Mouse (Mus musculus): ENCODE data around the gene Cldn14. TPM values are rescaled to one million over a fixed set of nuclear protein-coding genes. Genes with fewer than 3 reads are reported as not detected.
"Not testable (repeated sequence)": the region's sequence is repeated elsewhere in the genome, so short reads cannot be mapped to it uniquely, and the experiment has no call there.

Cldn14 gene
- polyA plus RNA-seq, 1 experiment from 2014 or later: not detected

- DNase-seq (ENCODE audit: low spot score); H3K27me3 ChIP-seq (ENCODE audit: control insufficient read depth, insufficient read depth, low read length); H3K4me3 ChIP-seq (ENCODE audit: low read depth, low read length); H3K9ac ChIP-seq (ENCODE audit: low read length); H3K9me3 ChIP-seq (ENCODE audit: control insufficient read depth, low read length); ATAC-seq (replicated peaks; ENCODE audit: low FRiP score); H3K4me1 ChIP-seq (replicated peaks; ENCODE audit: control insufficient read depth, insufficient read depth, low read length); H3K27ac ChIP-seq (ENCODE audit: low read depth, low read length); H3K4me2 ChIP-seq (ENCODE audit: low read depth, low read length, severe bottlenecking); H3K36me3 ChIP-seq (ENCODE audit: control insufficient read depth, insufficient read depth, low read length): not testable (repeated sequence)
- WGBS: 81% methylated on average over 8 of the region's 8 CpGs
Observed at GRCm38 (mm10) chr16:94013328-94014086, 4.9 kb upstream of the Cldn14 start.

GRCm38 (mm10) chr16:94011224-94011623 is 2.6 kb upstream of the Cldn14 start:
- Histone ChIP-seq H3K27ac (ENCODE audit: low read depth, low read length) (no peak overlapping the region), H3K27me3 (ENCODE audit: control insufficient read depth, insufficient read depth, low read length) (no peaks in the 10 kb centered on the region), H3K4me2 (ENCODE audit: low read depth, low read length, severe bottlenecking) (no peak overlapping the region), H3K36me3 (ENCODE audit: control insufficient read depth, insufficient read depth, low read length) (no peaks in the 10 kb centered on the region), H3K9ac (ENCODE audit: low read length) (no peak overlapping the region), H3K4me1 (replicated peaks; ENCODE audit: control insufficient read depth, insufficient read depth, low read length) (0 out of 2 replicates have a peak, but pooled peaks cover 1% of the 10 kb centered on the region), H3K9me3 (ENCODE audit: control insufficient read depth, low read length) (no peaks in the 10 kb centered on the region), H3K4me3 (ENCODE audit: low read depth, low read length) (no peak overlapping the region)
- 45% methylated on average over 5 of the region's 5 CpGs for WGBS
- ATAC-seq (replicated peaks; ENCODE audit: low FRiP score) (no peak), DNase-seq (ENCODE audit: low spot score) (no peak)

- 78% methylated on average over 3 of the region's 3 CpGs for WGBS
- H3K4me3 ChIP-seq (ENCODE audit: low read depth, low read length): no peak overlapping the region
- H3K4me2 ChIP-seq (ENCODE audit: low read depth, low read length, severe bottlenecking): no peak overlapping the region
- 0 out of 2 replicates have a peak, but pooled peaks cover 1% of the 10 kb centered on the region for H3K4me1 ChIP-seq (replicated peaks; ENCODE audit: control insufficient read depth, insufficient read depth, low read length)
- H3K36me3 ChIP-seq (ENCODE audit: control insufficient read depth, insufficient read depth, low read length): no peaks in the 10 kb centered on the region
- DNase-seq (ENCODE audit: low spot score) (no peak), ATAC-seq (replicated peaks; ENCODE audit: low FRiP score) (no peak)
- no peaks in the 10 kb centered on the region for H3K9me3 ChIP-seq (ENCODE audit: control insufficient read depth, low read length)
- H3K27me3 ChIP-seq (ENCODE audit: control insufficient read depth, insufficient read depth, low read length): no peaks in the 10 kb centered on the region
- no peak overlapping the region for H3K9ac ChIP-seq (ENCODE audit: low read length)
- H3K27ac ChIP-seq (ENCODE audit: low read depth, low read length): no peak overlapping the region
Observed at GRCm38 (mm10) chr16:94010633-94011032, 2.0 kb upstream of the Cldn14 start.

- no peaks in the 10 kb centered on the region for H3K36me3 ChIP-seq (ENCODE audit: control insufficient read depth, insufficient read depth, low read length)
- H3K4me1 ChIP-seq (replicated peaks; ENCODE audit: control insufficient read depth, insufficient read depth, low read length): 0 out of 2 replicates have a peak, but pooled peaks cover 1% of the 10 kb centered on the region
- no peak overlapping the region for H3K4me3 ChIP-seq (ENCODE audit: low read depth, low read length)
- H3K4me2 ChIP-seq (ENCODE audit: low read depth, low read length, severe bottlenecking): no peak overlapping the region
- H3K27me3 ChIP-seq (ENCODE audit: control insufficient read depth, insufficient read depth, low read length): no peaks in the 10 kb centered on the region
- ATAC-seq (replicated peaks; ENCODE audit: low FRiP score) (no peak), DNase-seq (ENCODE audit: low spot score) (no peak)
- no peak overlapping the region for H3K9ac ChIP-seq (ENCODE audit: low read length)
- no peaks in the 10 kb centered on the region for H3K9me3 ChIP-seq (ENCODE audit: control insufficient read depth, low read length)
- no peak overlapping the region for H3K27ac ChIP-seq (ENCODE audit: low read depth, low read length)
- WGBS: 87% methylated on average over 5 of the region's 5 CpGs
Observed at GRCm38 (mm10) chr16:94010156-94010555, 1.5 kb upstream of the Cldn14 start.

- Histone ChIP-seq H3K36me3 (ENCODE audit: control insufficient read depth, insufficient read depth, low read length) (no peaks in the 10 kb centered on the region), H3K4me2 (ENCODE audit: low read depth, low read length, severe bottlenecking) (no peak overlapping the region)
- DNase-seq (ENCODE audit: low spot score): no peak
Observed at GRCm38 (mm10) chr16:94009356-94009755, 719 bp upstream of the Cldn14 start.

DNA sequence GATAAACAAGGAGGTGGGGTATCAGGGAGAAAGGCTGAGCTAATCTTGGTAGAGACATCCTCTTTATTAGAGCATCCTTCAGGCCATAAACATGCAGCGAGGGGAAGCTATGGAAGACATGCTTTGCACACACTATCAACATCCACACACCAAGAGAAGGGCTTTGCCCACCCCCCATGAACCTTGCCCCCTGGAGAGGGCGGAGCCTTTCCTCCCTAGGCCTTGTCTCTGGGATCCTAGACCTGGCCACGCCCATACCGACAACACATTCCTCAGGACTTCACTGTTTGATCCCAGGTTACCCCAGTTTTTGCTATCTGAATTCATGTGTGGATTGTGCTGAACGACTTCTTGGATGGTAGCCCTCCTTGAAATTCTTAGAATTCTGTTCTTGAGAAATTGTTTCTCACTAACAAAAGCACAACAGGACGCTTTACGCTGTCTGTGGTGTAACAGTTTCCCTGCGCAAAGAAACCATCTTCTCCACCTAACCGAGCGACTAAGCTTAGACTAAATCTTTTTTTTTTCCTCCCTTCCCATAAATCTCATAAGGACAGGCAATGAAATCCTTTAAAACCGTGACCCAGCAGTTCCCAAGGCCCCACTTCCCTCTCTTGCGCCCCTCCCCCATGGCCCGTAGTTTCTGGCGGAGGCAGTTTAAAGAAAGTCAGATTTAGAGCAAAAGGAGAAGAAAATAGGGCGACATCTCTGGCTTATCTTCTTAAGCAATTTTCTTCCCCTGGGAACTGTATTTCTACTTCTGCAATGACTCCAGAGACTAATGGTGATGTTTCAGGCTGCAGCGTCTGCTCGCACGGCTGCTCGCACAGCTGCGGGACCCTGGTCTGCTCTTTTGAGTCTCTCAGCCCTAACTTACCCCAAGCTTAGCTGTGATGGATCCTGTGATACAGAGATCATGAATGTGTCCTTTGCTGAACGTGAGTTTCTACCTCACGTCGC is 1.7 kb downstream of the Cldn14 start:
- H3K4me3 ChIP-seq (ENCODE audit: low read depth, low read length): no peak overlapping the region
- H3K36me3 ChIP-seq (ENCODE audit: control insufficient read depth, insufficient read depth, low read length): no peaks in the 10 kb centered on the region
- ATAC-seq (replicated peaks; ENCODE audit: low FRiP score) (no peak), DNase-seq (ENCODE audit: low spot score) (no peak)
- H3K4me1 ChIP-seq (replicated peaks; ENCODE audit: control insufficient read depth, insufficient read depth, low read length): 0 out of 2 replicates have a peak, but pooled peaks cover 1% of the 10 kb centered on the region
- no peaks in the 10 kb centered on the region for H3K27me3 ChIP-seq (ENCODE audit: control insufficient read depth, insufficient read depth, low read length)
- H3K9me3 ChIP-seq (ENCODE audit: control insufficient read depth, low read length): no peaks in the 10 kb centered on the region
- H3K27ac ChIP-seq (ENCODE audit: low read depth, low read length): no peak overlapping the region
- H3K9ac ChIP-seq (ENCODE audit: low read length): no peak overlapping the region
- H3K4me2 ChIP-seq (ENCODE audit: low read depth, low read length, severe bottlenecking): no peak overlapping the region
- WGBS: 62% methylated on average over 23 of the region's 23 CpGs

More at GRCm38 (mm10) chr16:94009356-94009755, 719 bp upstream of the Cldn14 start:
- Histone ChIP-seq H3K9me3 (ENCODE audit: control insufficient read depth, low read length) (no peaks in the 10 kb centered on the region), H3K4me1 (replicated peaks; ENCODE audit: control insufficient read depth, insufficient read depth, low read length) (0 out of 2 replicates have a peak, but pooled peaks cover 1% of the 10 kb centered on the region), H3K27ac (ENCODE audit: low read depth, low read length) (no peak overlapping the region), H3K4me3 (ENCODE audit: low read depth, low read length) (no peak overlapping the region), H3K9ac (ENCODE audit: low read length) (no peak overlapping the region), H3K27me3 (ENCODE audit: control insufficient read depth, insufficient read depth, low read length) (no peaks in the 10 kb centered on the region)
- ATAC-seq (replicated peaks; ENCODE audit: low FRiP score): no peak
- WGBS: 77% methylated on average over 5 of the region's 5 CpGs

- H3K4me3 ChIP-seq (ENCODE audit: low read depth, low read length): no peak overlapping the region
- no peak overlapping the region for H3K4me2 ChIP-seq (ENCODE audit: low read depth, low read length, severe bottlenecking)
- no peak for DNase-seq (ENCODE audit: low spot score)
- no peak overlapping the region for H3K9ac ChIP-seq (ENCODE audit: low read length)
- no peak overlapping the region for H3K27ac ChIP-seq (ENCODE audit: low read depth, low read length)
- no peak for ATAC-seq (replicated peaks; ENCODE audit: low FRiP score)
- no peaks in the 10 kb centered on the region for H3K36me3 ChIP-seq (ENCODE audit: control insufficient read depth, insufficient read depth, low read length)
- 64% methylated on average over 6 of the region's 6 CpGs for WGBS
- H3K4me1 ChIP-seq (replicated peaks; ENCODE audit: control insufficient read depth, insufficient read depth, low read length): no peaks in the 10 kb centered on the region
- H3K27me3 ChIP-seq (ENCODE audit: control insufficient read depth, insufficient read depth, low read length): no peaks in the 10 kb centered on the region
- no peaks in the 10 kb centered on the region for H3K9me3 ChIP-seq (ENCODE audit: control insufficient read depth, low read length)
Observed at GRCm38 (mm10) chr16:94003478-94003877, 5.2 kb downstream of the Cldn14 start.

- ATAC-seq (replicated peaks; ENCODE audit: low FRiP score) (no peak), DNase-seq (ENCODE audit: low spot score) (no peak)
- no peak overlapping the region for H3K4me3 ChIP-seq (ENCODE audit: low read depth, low read length)
- WGBS: 86% methylated on average over 6 of the region's 6 CpGs
- no peak overlapping the region for H3K27ac ChIP-seq (ENCODE audit: low read depth, low read length)
- H3K4me1 ChIP-seq (replicated peaks; ENCODE audit: control insufficient read depth, insufficient read depth, low read length): no peaks in the 10 kb centered on the region
- H3K4me2 ChIP-seq (ENCODE audit: low read depth, low read length, severe bottlenecking): no peak overlapping the region
- no peak overlapping the region for H3K9ac ChIP-seq (ENCODE audit: low read length)
- H3K36me3 ChIP-seq (ENCODE audit: control insufficient read depth, insufficient read depth, low read length): no peaks in the 10 kb centered on the region
- no peaks in the 10 kb centered on the region for H3K9me3 ChIP-seq (ENCODE audit: control insufficient read depth, low read length)
- H3K27me3 ChIP-seq (ENCODE audit: control insufficient read depth, insufficient read depth, low read length): no peaks in the 10 kb centered on the region
Observed at GRCm38 (mm10) chr16:94001366-94001765, 7.3 kb downstream of the Cldn14 start.

All from forebrain, embryonic 11.5 days (tissue).